10 mouse cellular contexts compared by ENCODE assay signal in the genomic region with DNA sequence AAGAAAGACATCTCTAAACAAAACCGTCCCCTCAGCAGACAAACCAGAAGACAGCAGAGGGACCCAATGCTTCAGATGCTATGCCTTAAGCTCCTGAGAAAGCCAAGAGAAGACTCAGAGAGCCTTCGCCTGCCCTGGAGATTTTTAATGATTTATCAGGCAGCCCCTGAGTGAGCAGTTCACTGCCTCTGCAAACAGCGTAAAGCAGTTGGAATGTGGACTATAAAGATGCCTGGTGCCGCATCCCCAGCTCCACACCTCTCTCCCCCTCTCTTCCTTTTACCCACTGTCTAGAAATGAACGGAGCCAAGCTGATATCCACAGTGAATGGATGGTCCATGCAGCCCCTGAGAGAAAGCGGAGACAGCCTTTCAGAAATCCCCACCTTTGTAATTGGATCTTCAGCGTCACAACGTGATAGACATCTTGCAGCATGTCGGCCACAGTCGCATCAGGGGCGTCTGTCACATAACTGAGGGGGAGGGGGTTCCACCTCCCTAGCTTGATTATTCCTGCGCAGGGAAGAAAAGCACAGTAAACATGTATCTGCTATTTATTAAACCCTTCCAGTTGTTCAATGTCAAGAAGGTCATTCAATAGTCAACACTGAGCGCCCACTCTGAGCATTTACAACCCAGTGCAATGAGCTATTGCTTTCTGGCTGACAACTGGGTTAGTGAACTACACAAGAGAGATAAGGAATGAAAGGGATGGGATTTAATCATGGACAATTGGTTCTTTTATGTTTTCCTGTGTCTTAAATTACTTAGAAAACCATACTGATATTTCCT.
DNase-seq lines count a peak whose midpoint lies in the region; ATAC-seq lines count a peak whose summit lies in the region.
"Had no signal": no experiment of that assay in that cellular context is flagged by ENCODE, and none has a peak within 500 bp of the region (broad histone marks: within the 10 kb centered on the region; RNA-seq: fewer than 3 reads in every experiment).

No protein-coding gene starts in this region.

- H3K4me2 ChIP-seq in midbrain, embryonic 14.5 days (ENCODE audit: low read length): peak overlapping the region; percentile 18; the same call in 1 of the 2 replicates
- H3K4me2 ChIP-seq in midbrain, embryonic 11.5 days: no peak overlapping the region
- H3K4me2 ChIP-seq in hindbrain, embryonic 15.5 days: peak overlapping the region; percentile 31

- H3K9ac ChIP-seq in midbrain, embryonic 14.5 days (replicated peaks; ENCODE audit: low read length): no peak overlapping the region
- no peak overlapping the region for H3K9ac ChIP-seq in midbrain, embryonic 11.5 days (ENCODE audit: low read length)
- no peak overlapping the region for H3K9ac ChIP-seq in hindbrain, embryonic 15.5 days
- H3K9ac ChIP-seq: liver, postnatal 0 days had no signal

- no peaks in the 10 kb centered on the region for H3K4me1 ChIP-seq in midbrain, embryonic 14.5 days (ENCODE audit: control insufficient read depth, insufficient read depth, low read length)
- peaks cover 3% of the 10 kb centered on the region; the same call in 1 of the 2 replicates for H3K4me1 ChIP-seq in midbrain, embryonic 11.5 days (ENCODE audit: control insufficient read depth, insufficient read depth, low read length)
- H3K4me1 ChIP-seq in hindbrain, embryonic 15.5 days (replicated peaks): no peaks in the 10 kb centered on the region
- H3K4me1 ChIP-seq: megakaryocyte, embryonic 14.5 days had no signal

- no peak overlapping the region for H3K4me3 ChIP-seq in midbrain, embryonic 14.5 days (replicated peaks; ENCODE audit: low read depth, low read length)
- H3K4me3 ChIP-seq in midbrain, embryonic 11.5 days (ENCODE audit: low read depth, low read length): no peak overlapping the region
- peak overlapping the region; percentile 13; the same call in 1 of the 2 replicates for H3K4me3 ChIP-seq in hindbrain, embryonic 15.5 days
- H3K4me3 ChIP-seq: megakaryocyte, embryonic 14.5 days had no signal

- no peak overlapping the region for H3K27ac ChIP-seq in midbrain, embryonic 14.5 days (replicated peaks; ENCODE audit: low read depth, low read length)
- H3K27ac ChIP-seq in midbrain, embryonic 11.5 days (ENCODE audit: low read depth, low read length): no peak overlapping the region
- no peak overlapping the region for H3K27ac ChIP-seq in hindbrain, embryonic 15.5 days (replicated peaks)

- 63% methylated on average over 13 of the region's 13 CpGs for WGBS in midbrain, embryonic 14.5 days
- 61% methylated on average over 13 of the region's 13 CpGs for WGBS in midbrain, embryonic 11.5 days
- WGBS in hindbrain, embryonic 15.5 days: 48% methylated on average over 13 of the region's 13 CpGs

- H3K36me3 ChIP-seq in midbrain, embryonic 14.5 days (ENCODE audit: control insufficient read depth, insufficient read depth, low read length): no peaks in the 10 kb centered on the region
- no peaks in the 10 kb centered on the region; the same call in 1 of the 2 replicates for H3K36me3 ChIP-seq in midbrain, embryonic 11.5 days (ENCODE audit: control insufficient read depth, insufficient read depth, low read length)
- H3K36me3 ChIP-seq in hindbrain, embryonic 15.5 days: no peaks in the 10 kb centered on the region

- ATAC-seq in midbrain, embryonic 14.5 days (ENCODE audit: low FRiP score, low TSS enrichment): no peak; the same call in 1 of the 2 replicates
- ATAC-seq in midbrain, embryonic 11.5 days (ENCODE audit: low FRiP score): no peak
- ATAC-seq in hindbrain, embryonic 15.5 days (ENCODE audit: low FRiP score, low read depth): no peak
- no peak for ATAC-seq in erythroid progenitor cell, adult 5-6 weeks (replicated peaks; ENCODE audit: low FRiP score, poor library complexity, severe bottlenecking)
- ATAC-seq: liver, postnatal 0 days had no signal

- peak; percentile 12 for DNase-seq in midbrain, embryonic 14.5 days
- no peak for DNase-seq in midbrain, embryonic 11.5 days (ENCODE audit: low spot score, missing footprints)
- DNase-seq in kidney, postnatal 25 days: peak; percentile 25 to 56
- no peak for DNase-seq in gastrocnemius, postnatal 4 days (ENCODE audit: low spot score in 2 of 2)
- no peak for DNase-seq in spleen, adult 18-20 months
- DNase-seq: gastrocnemius, postnatal 36 days; liver, postnatal 0 days had no signal

- H3K9me3 ChIP-seq in midbrain, embryonic 14.5 days (ENCODE audit: control insufficient read depth, low read length): no peaks in the 10 kb centered on the region
- no peaks in the 10 kb centered on the region for H3K9me3 ChIP-seq in midbrain, embryonic 11.5 days (ENCODE audit: control insufficient read depth, low read length)
- H3K9me3 ChIP-seq in hindbrain, embryonic 15.5 days: no peaks in the 10 kb centered on the region
- H3K9me3 ChIP-seq: megakaryocyte, embryonic 14.5 days had no signal

- no peaks in the 10 kb centered on the region for H3K27me3 ChIP-seq in midbrain, embryonic 14.5 days (ENCODE audit: control insufficient read depth, insufficient read depth, low read length)
- H3K27me3 ChIP-seq in midbrain, embryonic 11.5 days (ENCODE audit: control insufficient read depth, insufficient read depth, low read length): no peaks in the 10 kb centered on the region
- H3K27me3 ChIP-seq in hindbrain, embryonic 15.5 days: no peaks in the 10 kb centered on the region
- H3K27me3 ChIP-seq: megakaryocyte, embryonic 14.5 days had no signal

Comparison
In these comparisons a context has a peak if more than half of its experiments do, and no peak if none do; other contexts are left out.
1. DNase-seq: peak in midbrain, embryonic 14.5 days (single experiment) and kidney, postnatal 25 days (2 of 2); none in midbrain, embryonic 11.5 days (single experiment), gastrocnemius, postnatal 4 days (0 of 2) and spleen, adult 18-20 months (0 of 2).